Mouse (Mus musculus): ENCODE measurements around the gene Cenpl.

DNA sequence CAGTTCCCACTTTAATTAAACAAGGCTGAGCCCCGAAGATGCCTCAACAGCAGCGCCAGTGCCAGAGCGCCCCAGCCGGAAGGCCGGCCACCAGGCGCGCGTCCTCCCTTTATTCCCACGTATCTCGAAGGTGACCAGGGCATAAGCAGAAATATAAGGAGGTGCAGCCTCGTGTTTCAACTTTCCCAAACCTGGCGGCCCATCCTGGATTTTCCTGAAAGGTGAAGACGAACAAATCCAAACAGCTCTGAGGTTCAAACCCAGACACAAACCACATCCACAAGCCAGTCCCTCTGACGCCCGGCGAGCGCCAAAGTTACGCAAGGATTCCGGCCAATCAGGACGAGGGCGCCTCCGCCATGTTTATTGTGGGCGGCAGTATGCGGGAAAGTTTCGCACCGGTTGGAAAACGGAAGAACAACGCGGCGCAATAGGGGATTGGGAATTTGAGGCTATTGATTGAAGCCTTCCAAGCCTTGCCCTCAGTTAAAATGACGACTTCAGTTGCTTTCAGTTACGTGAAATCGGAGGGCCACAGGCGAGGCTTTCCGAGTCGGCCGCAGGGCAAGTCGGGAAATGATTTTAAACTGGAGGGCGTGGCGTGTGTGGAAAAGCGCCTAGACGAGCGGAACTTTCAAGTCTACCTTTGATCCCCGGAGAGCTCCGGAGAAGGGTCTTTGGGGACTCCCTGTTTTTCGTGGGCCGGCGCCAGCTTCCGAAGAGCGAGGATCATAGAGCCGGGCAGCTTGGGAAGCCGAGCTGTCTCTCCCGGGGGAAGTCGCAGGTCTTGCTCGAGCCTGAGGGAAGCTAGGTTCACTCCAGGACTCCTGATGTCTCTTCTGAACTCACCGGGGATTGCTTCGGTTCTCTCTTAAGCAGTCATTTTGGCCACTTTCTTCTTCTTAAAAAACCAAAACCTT, at the start of gene Cenpl, which contains the start of gene Dars2:
- no peak for TF ChIP-seq CTCF (IDR thresholded peaks at IDR 0.05; ENCODE audit: extremely low read depth, insufficient read depth, low read length)
- TF ChIP-seq POLR2A (IDR thresholded peaks at IDR 0.05; ENCODE audit: extremely low read depth, insufficient read depth, low read length): peak; percentile 80; the same call in 1 of the 2 replicates
